Mouse (Mus musculus) frontal cortex, adult 2 months (tissue): ENCODE results near the gene Nt5c3b. TPM values are rescaled to one million over a fixed set of nuclear protein-coding genes. Genes with fewer than 3 reads are reported as not detected.
A peak's percentile ranks its signal among the peaks of the same experiment; 100 is the strongest.

Experiments used
- DNase-seq, 2 experiments: peaks; one replicate each; pipeline ENCODE4 v3.0.0; 2022; ENCODE audit warnings: low spot score in 1 of 2; ENCODE audit errors: extremely low spot score in 1 of 2
- polyA plus RNA-seq: library from polyadenylated mRNA; depleted of rRNA; stranded (reverse); fragments of >200 nt; gene quantifications from 2 replicates; pipeline ENCODE4 v1.2.3, GENCODE M21; 2012; rRNA removed

Gene Nt5c3b
- 63.7 and 77.3 TPM in 2 replicates for polyA plus RNA-seq

DNA sequence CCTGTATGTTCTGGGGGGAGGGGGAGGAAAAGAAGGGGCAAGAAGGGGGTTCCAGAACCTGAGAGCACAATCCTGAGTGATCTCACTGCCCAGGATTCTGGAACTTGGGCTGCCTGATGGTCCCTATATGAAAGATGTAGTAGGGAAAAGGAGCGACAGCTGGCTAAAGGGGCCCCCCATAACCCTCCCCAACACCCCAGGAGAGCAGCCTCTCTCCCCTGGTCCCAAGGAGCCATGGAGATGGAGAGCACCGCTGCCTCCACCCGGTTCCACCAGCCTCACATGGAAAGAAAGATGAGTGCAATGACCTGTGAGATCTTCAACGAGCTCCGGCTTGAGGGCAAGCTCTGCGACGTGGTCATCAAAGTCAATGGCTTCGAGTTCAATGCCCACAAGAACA is at the start of gene Nt5c3b, which contains the start of gene Klhl10:
Nt5c3b (minus strand) TSS at position 12 of the 400 bp plus-strand sequence.
Klhl10 (plus strand) TSS at position 121 of the 400 bp plus-strand sequence.
- no peak for DNase-seq

DNA sequence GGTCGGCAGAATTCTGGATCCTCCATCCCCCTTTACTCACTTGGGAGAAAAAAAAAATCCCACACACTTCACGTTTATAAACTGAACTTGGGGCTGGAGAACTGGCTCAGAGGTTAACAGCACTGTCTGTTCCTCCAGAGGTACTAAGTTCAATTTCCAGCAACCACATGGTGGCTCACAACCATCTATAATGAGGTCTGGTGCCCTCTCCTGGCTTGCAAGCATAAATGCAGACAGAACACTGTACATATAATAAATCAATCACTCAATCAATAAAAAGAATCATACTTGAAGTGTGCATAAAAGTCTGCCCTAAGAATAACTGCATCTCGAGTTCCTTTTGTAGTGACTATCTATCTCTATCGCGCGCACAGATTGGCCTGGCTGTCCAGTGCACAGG is 49.3 kb upstream of the Nt5c3b start:
- DNase-seq, result no peak

DNA sequence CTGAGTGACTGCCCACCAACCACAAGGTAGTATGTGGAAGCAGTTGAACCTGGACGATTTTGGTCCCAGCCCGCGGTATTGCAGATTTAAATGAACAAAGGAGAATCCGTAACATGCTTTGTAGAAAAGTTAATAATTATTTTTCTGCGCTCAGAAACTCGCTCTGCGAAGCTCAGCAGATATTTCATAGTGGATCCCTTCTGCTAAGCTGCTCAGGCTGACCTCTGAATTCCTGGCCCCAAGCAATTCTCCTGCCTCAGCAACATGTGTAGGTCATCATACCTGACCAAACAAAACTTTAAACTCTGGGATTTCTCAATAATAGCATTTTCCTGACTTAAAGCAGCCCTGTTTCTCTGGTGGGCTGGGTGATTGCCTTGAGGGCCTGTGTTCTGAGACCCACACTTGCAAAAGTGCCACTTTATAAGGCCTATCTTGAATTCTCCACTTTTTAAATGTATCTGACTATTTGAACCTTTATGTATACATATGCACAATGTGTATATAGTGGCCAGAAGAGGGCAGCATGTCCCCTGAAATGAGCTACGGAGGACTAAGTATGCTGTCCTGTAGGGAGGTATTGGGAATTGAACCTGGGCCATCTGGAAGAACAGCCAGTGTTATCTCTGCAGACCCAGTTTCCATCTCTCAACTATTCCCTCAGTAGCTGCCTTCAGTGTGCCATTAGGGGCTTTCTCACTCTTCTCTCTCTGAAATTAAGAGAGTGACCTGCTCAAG is 44.4 kb upstream of the Nt5c3b start:
- DNase-seq, result no peak

- DNase-seq, result no peak
Observed at GRCm38 (mm10) chr11:100484461-100484860, 42.9 kb upstream of the Nt5c3b start.

DNA sequence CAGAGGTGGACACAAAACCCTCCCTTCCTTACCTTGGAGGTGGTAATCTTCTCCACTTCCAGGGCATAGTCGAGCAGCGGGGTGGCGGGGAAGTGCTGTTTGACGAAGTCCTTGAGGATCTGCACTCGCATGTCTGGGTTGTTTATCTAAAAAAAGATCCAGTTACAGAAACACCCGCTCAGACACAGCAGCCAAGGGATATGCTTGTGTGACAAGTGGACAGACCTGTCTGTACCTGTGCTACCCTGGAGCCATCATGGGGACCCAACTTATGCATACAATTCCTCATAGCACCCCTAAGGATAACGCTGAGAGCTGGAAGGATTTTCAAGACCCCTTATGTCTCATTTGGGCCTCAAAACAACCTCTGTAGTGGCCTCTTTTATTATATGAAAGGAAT is 37.5 kb upstream of the Nt5c3b start:
- no peak for DNase-seq

DNA sequence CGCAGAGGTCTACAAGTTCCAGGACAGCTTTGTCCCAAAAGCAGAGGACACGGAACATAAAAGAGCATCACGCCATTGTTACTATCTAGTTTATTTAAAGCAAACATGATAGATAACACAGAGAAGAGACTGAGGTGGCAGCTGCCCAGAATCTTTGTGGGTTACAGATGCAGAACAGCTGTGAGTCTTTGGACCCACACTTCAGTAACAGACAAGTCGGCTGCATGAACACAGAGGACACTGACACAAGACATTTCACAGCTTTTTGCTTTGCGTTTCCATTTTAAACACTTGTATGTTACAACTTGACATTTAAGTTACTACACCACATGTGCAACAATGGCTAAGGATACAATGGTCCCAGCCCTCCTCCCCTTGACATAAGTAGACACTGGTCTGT is 34.7 kb upstream of the Nt5c3b start:
- no peak for DNase-seq

GRCm38 (mm10) chr11:100472935-100473295 is 31.3 kb upstream of the Nt5c3b start:
- no peak for DNase-seq

GRCm38 (mm10) chr11:100472197-100472934 is 30.8 kb upstream of the Nt5c3b start, which contains the start of gene Klhl11:
Gene Klhl11, minus strand, starts transcription at chr11:100472741.
- DNase-seq, result peak; percentile 71 to 93

DNA sequence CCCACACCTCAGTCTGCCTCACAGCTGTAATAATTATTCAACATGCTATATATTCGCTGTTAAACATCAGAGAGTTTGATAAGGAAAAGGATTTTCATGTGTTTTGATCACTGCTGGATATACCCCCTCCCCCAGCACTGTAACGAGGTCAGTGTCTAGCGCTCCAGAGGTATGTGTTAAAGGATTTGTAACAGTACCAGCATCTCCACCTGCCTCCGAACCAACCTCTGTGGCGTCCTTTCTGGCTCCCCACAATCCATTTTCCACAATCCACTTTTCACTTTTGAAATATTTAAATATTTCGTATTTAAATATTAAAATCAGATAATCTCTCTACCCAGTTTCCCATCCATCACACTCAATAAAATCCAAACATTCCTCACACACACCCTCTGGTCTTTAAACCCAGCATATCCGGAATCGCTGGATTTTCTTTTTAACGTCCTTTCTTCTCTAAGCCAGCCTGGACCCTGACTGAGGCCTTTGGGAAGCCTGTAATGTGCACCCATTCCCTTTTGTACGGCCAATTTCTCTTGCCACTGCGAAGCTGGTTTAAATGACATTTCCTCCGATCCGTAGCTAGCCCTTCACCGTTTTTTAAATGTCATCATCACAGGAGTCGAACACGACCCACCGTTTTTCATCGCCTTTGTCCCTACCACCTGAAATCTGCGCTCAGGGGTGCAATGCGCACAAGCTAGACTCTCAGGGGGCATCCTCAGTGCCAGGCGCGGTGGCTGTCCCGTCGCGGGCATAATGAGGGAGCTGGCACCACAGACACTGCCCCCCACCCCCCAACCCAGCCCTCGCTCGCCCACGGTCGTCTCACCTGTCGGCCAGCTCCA is 30.0 kb upstream of the Nt5c3b start:
- no peak for DNase-seq

- DNase-seq, result no peak
Observed at GRCm38 (mm10) chr11:100465833-100466232, 24.2 kb upstream of the Nt5c3b start.

DNA sequence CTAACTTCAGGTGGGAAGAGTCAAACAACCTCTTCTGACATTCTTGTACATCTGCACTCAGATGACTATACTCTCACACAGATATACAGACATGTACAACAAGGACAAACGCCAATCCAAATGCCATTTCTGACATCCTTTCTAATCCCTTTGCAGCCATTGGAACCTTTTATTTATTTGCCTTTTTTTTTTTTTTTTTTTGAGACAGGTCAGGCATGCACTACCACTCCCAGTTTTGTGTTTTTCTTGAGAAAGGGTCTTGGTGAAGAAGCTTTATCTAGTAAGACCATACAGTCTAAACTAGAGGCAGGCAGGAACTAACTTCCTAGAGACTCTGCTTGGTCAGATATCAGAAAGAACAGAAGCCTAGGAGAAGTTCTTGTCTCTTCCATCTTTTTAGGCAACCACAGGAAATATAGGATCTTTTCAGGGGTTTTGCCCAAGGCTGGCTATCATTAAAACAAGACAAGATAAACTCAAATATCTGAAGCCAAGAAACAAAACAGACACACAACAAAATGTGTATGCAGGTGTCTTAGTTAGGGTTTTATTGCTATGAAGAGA is 23.7 kb upstream of the Nt5c3b start:
- no peak for DNase-seq

DNA sequence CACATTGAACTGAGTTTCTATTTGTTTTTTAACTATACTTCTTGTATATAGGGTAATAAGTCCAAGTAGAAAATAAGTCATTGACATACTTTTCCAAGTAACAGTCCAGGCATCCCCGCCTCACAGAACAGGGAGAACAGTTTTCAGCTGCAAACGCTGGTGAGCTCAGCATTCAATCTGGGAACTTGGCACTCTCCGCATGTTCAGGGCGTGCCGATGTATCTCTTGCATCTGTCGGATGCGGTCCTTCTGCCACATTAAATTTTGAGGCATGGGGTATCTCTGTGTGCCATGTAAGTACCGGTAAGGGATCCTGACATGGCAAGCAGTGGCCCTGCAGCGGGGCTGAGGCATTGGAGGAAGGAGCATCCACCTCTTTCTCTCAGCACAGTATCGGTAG is 21.1 kb upstream of the Nt5c3b start:
- DNase-seq, result peak in 1 of 2 experiments; percentile 55

- no peak for DNase-seq
Observed at GRCm38 (mm10) chr11:100457711-100458110, 16.1 kb upstream of the Nt5c3b start.

DNA sequence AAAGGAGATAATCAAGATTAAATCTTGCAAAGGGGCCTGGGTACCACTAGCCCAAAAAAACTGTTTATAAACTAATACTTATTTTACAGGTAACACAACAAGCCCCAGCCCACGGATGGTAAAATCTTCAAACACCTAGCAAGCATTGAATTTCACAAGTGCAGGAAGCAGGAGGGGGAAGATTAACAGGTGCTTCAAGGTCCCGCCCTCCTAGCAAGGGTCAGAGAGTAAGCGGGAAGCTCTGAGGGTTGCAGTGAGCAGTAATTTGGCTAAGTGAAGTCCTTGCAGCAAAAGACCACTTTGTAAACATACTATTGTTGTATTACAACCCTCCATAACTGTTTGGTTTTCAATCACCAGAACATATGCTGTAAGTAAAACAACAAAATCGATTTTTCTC is 15.6 kb upstream of the Nt5c3b start:
- no peak for DNase-seq

DNA sequence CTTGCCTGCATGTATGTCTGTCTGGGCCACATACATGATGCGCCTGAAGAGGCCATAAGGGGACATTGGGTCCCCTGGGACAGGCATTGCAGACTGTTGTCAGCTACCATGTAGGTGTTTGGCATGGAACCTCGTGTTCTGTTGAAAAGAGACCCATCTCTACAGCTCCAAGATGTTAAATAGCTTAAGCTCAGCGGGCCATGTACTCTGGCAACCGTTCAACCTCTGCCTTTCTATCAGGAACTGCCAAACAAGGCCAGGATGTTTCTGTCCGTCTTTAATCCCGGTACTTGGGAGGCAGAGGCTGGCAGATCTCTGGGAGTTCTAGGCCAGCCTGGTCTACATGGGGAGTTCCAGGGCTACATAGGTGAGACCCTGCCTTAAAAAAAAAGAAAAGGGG is 1.0 kb upstream of the Nt5c3b start:
- no peak for DNase-seq

GRCm38 (mm10) chr11:100440691-100441522 is 701 bp downstream of the Nt5c3b start:
- DNase-seq, result peak; percentile 46 to 86

GRCm38 (mm10) chr11:100437901-100438300 is 3.7 kb downstream of the Nt5c3b start:
- DNase-seq, result no peak

DNA sequence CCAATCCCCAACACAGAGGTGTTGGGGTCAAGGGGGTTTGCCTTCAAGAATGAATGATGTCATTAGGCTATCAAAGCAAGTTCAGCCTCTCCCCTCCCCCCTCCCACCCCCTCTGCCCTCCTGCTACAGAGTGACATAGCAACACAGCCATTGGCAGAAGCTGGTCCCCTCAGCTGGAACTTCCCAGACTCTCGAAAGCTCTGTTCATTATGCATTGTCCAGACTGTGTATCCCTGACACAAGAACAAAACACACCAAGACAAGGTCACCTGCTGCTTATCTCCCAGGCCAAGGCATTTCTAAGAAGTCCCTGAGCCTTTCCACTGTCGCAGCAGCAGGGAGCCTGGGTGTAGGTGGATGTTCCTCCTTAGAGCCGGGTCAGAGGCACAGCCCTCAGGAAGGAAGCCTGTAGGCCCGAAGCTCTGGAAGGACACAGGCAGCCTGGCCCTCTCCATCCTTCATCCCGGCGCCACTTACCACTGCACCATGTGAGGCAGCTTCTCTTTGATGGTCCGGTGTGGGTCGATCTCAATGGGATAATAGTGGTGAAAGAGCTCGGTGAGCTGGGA is 5.8 kb downstream of the Nt5c3b start:
- DNase-seq, result no peak

DNA sequence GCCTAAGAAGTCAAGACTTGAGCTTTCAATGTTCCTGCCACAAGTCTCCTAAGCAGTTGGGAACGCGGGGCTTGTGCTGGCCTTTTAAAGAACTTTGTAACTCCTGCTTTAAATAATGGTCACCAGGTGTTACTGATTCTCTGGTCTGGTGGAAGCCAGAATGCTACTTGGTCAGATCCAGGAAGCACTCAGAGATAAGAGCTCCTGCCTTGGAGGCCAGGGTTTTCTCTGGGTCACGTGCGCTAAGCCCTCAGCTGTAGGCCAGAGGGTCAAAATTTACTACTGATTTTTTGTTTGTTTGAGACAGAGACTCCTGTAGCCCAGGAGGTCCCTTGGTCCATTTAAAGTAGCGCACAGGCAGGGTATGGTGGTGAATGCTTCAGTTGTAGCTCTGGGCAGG is 9.6 kb downstream of the Nt5c3b start:
- no peak for DNase-seq

DNA sequence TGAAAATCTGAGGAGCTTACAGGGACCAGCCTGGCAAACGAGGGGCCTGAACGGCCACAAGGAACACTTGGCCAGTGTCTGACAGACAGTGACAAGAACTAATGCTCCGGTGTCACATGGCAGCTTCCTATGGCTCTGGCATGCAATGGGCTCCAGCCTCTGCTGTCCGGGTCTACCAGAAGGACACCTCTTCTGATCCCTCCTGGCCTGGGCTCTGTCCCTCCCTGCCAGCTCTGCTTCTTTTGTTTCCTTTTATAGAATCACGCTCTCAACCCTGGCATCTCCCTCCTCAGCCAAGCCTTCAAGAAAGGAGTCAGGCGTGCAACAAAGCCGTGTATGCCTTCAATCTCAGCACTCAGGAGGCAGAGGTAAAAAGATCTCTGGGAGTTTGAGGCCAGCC is 11.6 kb downstream of the Nt5c3b start:
- no peak for DNase-seq
